Mouse (Mus musculus) ES-Bruce4 (cell line): ENCODE data around the gene Slc25a47. TPM values are rescaled to one million over a fixed set of nuclear protein-coding genes. Genes with fewer than 3 reads are reported as not detected.

Experiments used
- H3K27ac ChIP-seq: 2 replicates; pipeline ENCODE4 v1.5.1; 2012; ENCODE audit warnings: low read length, inconsistent platforms; ENCODE audit not compliant: insufficient read depth
- H3K27me3 ChIP-seq: 2 replicates; pipeline ENCODE4 v1.6.1; 2012; ENCODE audit warnings: mild to moderate bottlenecking, low read length, inconsistent platforms; ENCODE audit not compliant: control insufficient read depth, poor library complexity, insufficient read depth, severe bottlenecking
- H3K36me3 ChIP-seq: 2 replicates; pipeline ENCODE4 v1.6.1; 2012; ENCODE audit warnings: inconsistent platforms, mild to moderate bottlenecking, low read length, moderate library complexity; ENCODE audit not compliant: control insufficient read depth, poor library complexity, insufficient read depth, severe bottlenecking
- H3K4me1 ChIP-seq: one replicate; pipeline ENCODE4 v1.8.1; 2011; ENCODE audit warnings: low read length; ENCODE audit not compliant: control insufficient read depth, insufficient read depth
- H3K4me3 ChIP-seq: 2 replicates; pipeline ENCODE4 v1.5.1; 2011; ENCODE audit warnings: low read depth, mild to moderate bottlenecking, low read length
- H3K9ac ChIP-seq: 2 replicates; pipeline ENCODE4 v1.6.1; 2012; ENCODE audit warnings: low read depth, mild to moderate bottlenecking, inconsistent platforms; ENCODE audit not compliant: poor library complexity, severe bottlenecking
- H3K9me3 ChIP-seq: replicated peaks from 2 replicates; pipeline ENCODE4 v1.6.1; 2012; ENCODE audit warnings: mild to moderate bottlenecking, low read length, inconsistent platforms; ENCODE audit not compliant: control insufficient read depth, poor library complexity, insufficient read depth, severe bottlenecking
- CTCF ChIP-seq: IDR thresholded peaks from one replicate; pipeline ENCODE4 v1.8.1; 2011; ENCODE audit warnings: low read depth, low read length
- EP300 ChIP-seq: IDR thresholded peaks from 2 replicates; pipeline ENCODE4 v1.6.1; 2011; ENCODE audit warnings: low read depth, low read length; ENCODE audit not compliant: insufficient read depth
- POLR2A ChIP-seq: IDR thresholded peaks from one replicate; pipeline ENCODE4 v1.8.1; 2011; ENCODE audit warnings: low read length; ENCODE audit not compliant: insufficient read depth
- polyA plus RNA-seq: library from polyadenylated mRNA; stranded (reverse); fragments of >200 nt; gene quantifications from 2 replicates; pipeline ENCODE4 v1.2.4, GENCODE M21; 2011; ENCODE audit warnings: low read depth; ENCODE audit not compliant: missing spikeins, insufficient read depth, insufficient read length

The Slc25a47 gene
- polyA plus RNA-seq, 1 experiment = 3.6 TPM

GRCm38 (mm10) chr12:108893715-108894431 lies 58.0 kb downstream of the Slc25a47 start, which contains the start of gene Wars:
TSS of gene Wars (minus strand) at chr12:108894174.
- H3K4me1 ChIP-seq = no peaks in the 10 kb centered on the region
- TF ChIP-seq POLR2A (peak; percentile 92), CTCF (no peak)
- peak within 1 kb of the TSS; percentile 100 for H3K4me3 ChIP-seq
- H3K27me3 ChIP-seq = no peaks in the 10 kb centered on the region
- 0 out of 2 replicates have a peak within 1 kb of the TSS, but pooled peaks have one; percentile 3 for H3K27ac ChIP-seq
- H3K36me3 ChIP-seq = no peaks in the 10 kb centered on the region; the same call in none of the 2 replicates
- no peaks in the 10 kb centered on the region for H3K9me3 ChIP-seq
- H3K9ac ChIP-seq = peak within 1 kb of the TSS; percentile 81

DNA sequence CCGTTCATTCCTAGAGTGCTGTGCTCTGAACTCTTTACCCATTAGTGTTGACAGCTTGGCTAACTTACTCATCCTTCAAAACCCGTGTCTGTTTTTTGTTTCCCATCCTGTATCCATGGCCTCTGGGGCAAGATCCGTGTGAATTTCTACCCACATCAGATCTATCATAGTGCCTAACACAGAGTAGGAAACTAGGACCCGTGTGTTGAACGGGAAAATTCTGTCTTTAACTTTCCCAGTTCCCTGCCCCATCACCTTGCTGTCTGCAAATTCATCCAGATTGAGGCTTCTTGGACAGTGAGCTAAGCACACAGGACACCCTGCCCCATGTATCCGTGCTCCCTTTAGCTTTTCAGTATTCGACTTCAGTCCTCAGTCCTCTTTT lies 58.6 kb downstream of the Slc25a47 start:
- no peaks in the 10 kb centered on the region; the same call in none of the 2 replicates for H3K36me3 ChIP-seq
- 0 out of 2 replicates have a peak overlapping the region, but pooled peaks have one; percentile 3 for H3K27ac ChIP-seq
- peak overlapping the region; percentile 81 for H3K9ac ChIP-seq
- no peaks in the 10 kb centered on the region for H3K4me1 ChIP-seq
- peak overlapping the region; percentile 93 for H3K4me3 ChIP-seq
- TF ChIP-seq CTCF (no peak), EP300 (no peak), POLR2A (no peak)
- no peaks in the 10 kb centered on the region for H3K27me3 ChIP-seq
- no peaks in the 10 kb centered on the region for H3K9me3 ChIP-seq

DNA sequence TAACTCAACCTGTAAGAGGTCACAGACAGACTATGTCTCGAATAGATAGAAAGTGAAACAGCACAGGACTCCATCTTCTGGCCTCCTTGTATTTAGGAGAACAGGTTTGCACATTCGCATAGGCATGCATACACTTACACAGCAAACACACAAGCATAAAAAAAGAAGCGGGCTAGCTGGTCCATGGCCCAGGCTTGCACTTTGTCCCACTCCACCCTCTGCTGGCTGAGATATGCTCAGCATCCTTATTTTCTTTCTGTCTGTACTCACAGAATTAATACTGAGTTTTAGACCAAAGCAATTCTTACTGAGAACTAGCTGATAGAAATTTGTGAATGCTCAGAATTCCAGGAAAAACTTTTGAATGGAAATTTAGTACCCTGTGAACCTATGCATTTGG lies 60.2 kb downstream of the Slc25a47 start:
- no peaks in the 10 kb centered on the region for H3K27me3 ChIP-seq
- H3K4me1 ChIP-seq = no peaks in the 10 kb centered on the region
- H3K9ac ChIP-seq = no peak overlapping the region
- H3K27ac ChIP-seq = no peak overlapping the region
- no peaks in the 10 kb centered on the region; the same call in 1 of the 2 replicates for H3K36me3 ChIP-seq
- H3K4me3 ChIP-seq = no peak overlapping the region
- no peaks in the 10 kb centered on the region for H3K9me3 ChIP-seq
- TF ChIP-seq POLR2A (no peak), EP300 (no peak), CTCF (peak; percentile 22)

DNA sequence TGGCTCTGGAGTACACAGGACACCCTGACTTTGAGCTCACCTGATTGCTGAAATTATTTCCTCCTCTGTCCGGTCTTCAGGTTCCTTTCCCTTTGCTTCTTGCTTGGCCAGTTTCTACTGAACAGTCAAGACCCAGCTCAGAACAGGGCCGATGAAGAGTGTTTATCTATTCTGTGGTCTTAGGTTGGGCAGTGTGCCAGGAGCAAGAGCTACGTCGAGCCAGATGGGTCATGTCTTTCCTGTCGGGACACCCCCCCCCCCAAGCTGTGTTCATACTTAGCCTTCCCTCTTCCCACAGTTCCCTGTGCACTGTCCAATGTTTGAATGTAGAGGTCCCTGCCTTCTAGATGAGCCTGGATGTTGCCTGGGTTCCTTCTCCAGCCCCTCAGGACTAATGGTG lies 65.5 kb downstream of the Slc25a47 start:
- Histone ChIP-seq H3K27me3 (no peaks in the 10 kb centered on the region), H3K9ac (no peak overlapping the region), H3K4me3 (no peak overlapping the region), H3K27ac (no peak overlapping the region), H3K4me1 (no peaks in the 10 kb centered on the region), H3K9me3 (no peaks in the 10 kb centered on the region), H3K36me3 (no peaks in the 10 kb centered on the region; the same call in 1 of the 2 replicates)
- no peak for TF ChIP-seq EP300

DNA sequence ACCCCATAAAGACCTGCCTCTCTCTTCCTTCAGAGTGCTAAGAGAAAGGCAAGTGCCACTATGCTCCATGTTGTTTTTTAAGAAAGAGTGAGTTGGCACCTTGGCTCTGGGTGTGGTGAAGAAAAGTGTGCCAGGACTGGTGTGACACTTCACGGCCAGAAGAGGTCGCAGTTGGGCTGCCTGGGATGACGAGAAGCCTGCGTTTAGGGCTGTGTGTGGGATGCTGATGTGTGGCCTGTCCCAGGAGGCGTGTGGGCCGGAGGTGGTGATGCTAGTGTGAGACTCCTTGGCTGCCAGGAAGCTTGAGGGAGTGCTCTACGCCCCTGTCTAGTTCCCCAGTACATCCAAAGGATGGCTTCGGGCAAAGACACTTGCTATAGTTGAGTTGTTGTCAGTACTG lies 67.1 kb downstream of the Slc25a47 start:
- no peaks in the 10 kb centered on the region for H3K9me3 ChIP-seq
- TF ChIP-seq EP300 (no peak), CTCF (peak; percentile 98)
- no peaks in the 10 kb centered on the region for H3K27me3 ChIP-seq
- no peak overlapping the region for H3K27ac ChIP-seq
- no peaks in the 10 kb centered on the region for H3K4me1 ChIP-seq
- no peak overlapping the region for H3K9ac ChIP-seq
- H3K4me3 ChIP-seq = no peak overlapping the region
- no peaks in the 10 kb centered on the region; the same call in 1 of the 2 replicates for H3K36me3 ChIP-seq

DNA sequence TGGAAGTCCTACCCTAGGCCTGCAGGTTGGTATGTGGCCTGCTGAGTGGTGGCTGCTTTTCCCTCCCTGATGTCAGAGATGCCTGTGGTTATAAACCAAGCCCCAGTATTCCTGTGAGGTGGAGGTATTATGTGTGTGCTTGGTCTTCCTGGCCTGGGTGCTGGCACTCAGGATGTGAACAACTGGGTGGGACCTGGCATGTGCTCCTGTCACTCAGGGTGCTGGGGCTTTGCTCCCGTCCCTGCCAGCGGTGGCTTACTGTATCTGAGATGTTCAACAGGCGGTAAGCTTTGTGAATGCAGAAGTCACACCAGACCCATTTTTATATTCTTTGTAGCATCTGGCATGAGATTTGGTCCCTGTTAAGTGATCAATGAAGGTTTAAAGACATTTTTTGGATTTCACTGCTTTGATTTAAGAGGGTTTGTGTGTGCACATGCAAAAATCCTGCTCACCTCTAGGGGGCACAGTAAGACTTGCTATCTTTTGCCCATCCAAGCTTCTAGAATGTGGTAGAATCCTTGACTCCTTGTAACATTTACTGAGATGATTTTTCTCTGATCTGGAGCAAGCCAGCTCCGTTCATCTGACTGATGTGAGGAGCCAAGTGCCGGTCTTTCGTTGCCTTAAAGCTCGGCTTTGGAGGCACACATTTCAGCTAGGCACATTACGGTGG lies 67.9 kb downstream of the Slc25a47 start:
- Histone ChIP-seq H3K4me3 (no peak overlapping the region), H3K9ac (no peak overlapping the region), H3K9me3 (no peaks in the 10 kb centered on the region), H3K36me3 (no peaks in the 10 kb centered on the region; the same call in 1 of the 2 replicates), H3K27me3 (no peaks in the 10 kb centered on the region), H3K4me1 (no peaks in the 10 kb centered on the region), H3K27ac (no peak overlapping the region)
- TF ChIP-seq EP300 = no peak
- no peak for TF ChIP-seq POLR2A
- peak; percentile 24 for TF ChIP-seq CTCF
